Mouse (Mus musculus) cortical plate, adult 2 months (tissue): ENCODE data around the gene Xpo4.

ENCODE experiments used
- CTCF ChIP-seq: fragments of 200-500 bp; IDR thresholded peaks from 2 replicates; pipeline ENCODE4 v1.5.1; 2011; ENCODE audit warnings: mild to moderate bottlenecking, control low read depth, low read length; ENCODE audit not compliant: insufficient read depth; ENCODE audit errors: extremely low read depth
- POLR2A ChIP-seq: fragments of 200-500 bp; IDR thresholded peaks from 2 replicates; pipeline ENCODE4 v1.6.1; 2011; ENCODE audit warnings: mild to moderate bottlenecking, low read length, control low read depth; ENCODE audit not compliant: insufficient read depth; ENCODE audit errors: extremely low read depth

DNA sequence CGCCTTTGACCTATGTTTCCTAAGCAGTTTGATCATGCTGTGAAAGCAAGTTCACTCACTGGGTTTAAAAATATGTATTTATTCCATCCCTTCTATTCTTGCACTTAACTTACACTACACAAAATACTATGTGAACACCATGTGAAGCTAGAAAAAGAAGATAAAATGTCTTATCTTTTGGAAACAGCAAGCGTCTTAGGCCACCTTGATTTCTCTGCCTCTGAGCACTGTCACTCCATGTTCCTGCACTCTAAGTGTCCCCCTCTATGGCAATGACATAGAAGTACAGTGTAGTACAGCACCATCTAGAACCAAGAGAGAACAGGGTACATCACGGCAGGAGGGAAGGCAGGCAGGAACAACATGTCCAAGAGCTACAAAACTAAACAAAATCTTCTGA is 42.3 kb downstream of the Xpo4 start:
- TF ChIP-seq POLR2A (no peak), CTCF (no peak)
